Mouse (Mus musculus) layer of hippocampus, adult 2 months (tissue): Measurements from ENCODE around the gene Wdr38. TPM values are rescaled to one million over a fixed set of nuclear protein-coding genes. Genes with fewer than 3 reads are reported as not detected.
A peak's percentile ranks its signal among the peaks of the same experiment; 100 is the strongest.

Experiments used
- DNase-seq, 2 experiments: peaks; one replicate each; pipeline ENCODE4 v3.0.0; 2022; ENCODE audit warnings: low spot score in 2 of 2
- H3K27ac ChIP-seq: fragments of 200-600 bp; 2 replicates; pipeline ENCODE4 v1.8.1; 2022
- H3K4me3 ChIP-seq: fragments of 200-600 bp; 2 replicates; pipeline ENCODE4 v1.8.1; 2022; ENCODE audit warnings: mild to moderate bottlenecking
- CTCF ChIP-seq: fragments of 200-600 bp; conservative IDR thresholded peaks from 2 replicates; pipeline ENCODE4 v1.8.1; 2022; ENCODE audit warnings: antibody characterized with exemption, mild to moderate bottlenecking, moderate library complexity
- total RNA-seq, 2 experiments: library from RNA; stranded (reverse); gene quantifications; 2 replicates each; pipeline ENCODE4 v1.2.3; 2021

The Wdr38 gene
- total RNA-seq, 2 experiments from 2014 or later = 0.47 to 0.69 TPM

GRCm38 (mm10) chr2:38975181-38975580 lies 22.1 kb upstream of the Wdr38 start:
- DNase-seq = no peak
- Histone ChIP-seq H3K4me3 (no peak overlapping the region), H3K27ac (no peak overlapping the region)
- TF ChIP-seq CTCF = no peak

- DNase-seq = no peak
- H3K4me3 ChIP-seq = no peak overlapping the region
- no peak overlapping the region for H3K27ac ChIP-seq
- TF ChIP-seq CTCF = no peak
Measured at GRCm38 (mm10) chr2:38975941-38976805, 21.1 kb upstream of the Wdr38 start.

GRCm38 (mm10) chr2:38977837-38978236 lies 19.4 kb upstream of the Wdr38 start:
- Histone ChIP-seq H3K4me3 (no peak overlapping the region), H3K27ac (no peak overlapping the region)
- TF ChIP-seq CTCF = no peak
- DNase-seq = no peak

- H3K27ac ChIP-seq = no peak overlapping the region
Measured at GRCm38 (mm10) chr2:38983456-38983855, 13.8 kb upstream of the Wdr38 start.

GRCm38 (mm10) chr2:38986580-38986979 lies 10.7 kb upstream of the Wdr38 start:
- no peak for DNase-seq
- Histone ChIP-seq H3K27ac (no peak overlapping the region), H3K4me3 (no peak overlapping the region)
- TF ChIP-seq CTCF = no peak

More at GRCm38 (mm10) chr2:38983456-38983855, 13.8 kb upstream of the Wdr38 start:
- no peak for DNase-seq
- H3K4me3 ChIP-seq = no peak overlapping the region
- TF ChIP-seq CTCF = peak; percentile 64

GRCm38 (mm10) chr2:38987371-38987770 lies 9.9 kb upstream of the Wdr38 start:
- no peak overlapping the region for H3K27ac ChIP-seq
- H3K4me3 ChIP-seq = no peak overlapping the region
- no peak for DNase-seq
- TF ChIP-seq CTCF = no peak

GRCm38 (mm10) chr2:38987803-38988510 lies 9.3 kb upstream of the Wdr38 start:
- DNase-seq = no peak
- H3K27ac ChIP-seq = no peak overlapping the region
- no peak overlapping the region for H3K4me3 ChIP-seq
- no peak for TF ChIP-seq CTCF

GRCm38 (mm10) chr2:38988929-38989328 lies 8.3 kb upstream of the Wdr38 start:
- H3K4me3 ChIP-seq = no peak overlapping the region
- no peak overlapping the region for H3K27ac ChIP-seq
- DNase-seq = no peak
- TF ChIP-seq CTCF = no peak

GRCm38 (mm10) chr2:38992004-38992403 lies 5.3 kb upstream of the Wdr38 start:
- no peak for TF ChIP-seq CTCF
- no peak for DNase-seq
- no peak overlapping the region for H3K27ac ChIP-seq
- H3K4me3 ChIP-seq = no peak overlapping the region

GRCm38 (mm10) chr2:38992452-38992851 lies 4.8 kb upstream of the Wdr38 start:
- Histone ChIP-seq H3K27ac (no peak overlapping the region), H3K4me3 (no peak overlapping the region)
- DNase-seq = no peak
- no peak for TF ChIP-seq CTCF

- no peak overlapping the region for H3K27ac ChIP-seq
- no peak for TF ChIP-seq CTCF
- DNase-seq = no peak
- no peak overlapping the region for H3K4me3 ChIP-seq
Measured at GRCm38 (mm10) chr2:38999381-38999780, 2.1 kb downstream of the Wdr38 start.

- no peak for DNase-seq
- Histone ChIP-seq H3K4me3 (no peak overlapping the region), H3K27ac (no peak overlapping the region)
- no peak for TF ChIP-seq CTCF
Measured at GRCm38 (mm10) chr2:38999910-39000586, 2.8 kb downstream of the Wdr38 start.

- no peak for DNase-seq
- H3K4me3 ChIP-seq = no peak overlapping the region
- H3K27ac ChIP-seq = no peak overlapping the region
- TF ChIP-seq CTCF = no peak
Measured at GRCm38 (mm10) chr2:39000587-39000919, 3.3 kb downstream of the Wdr38 start.
